Mouse (Mus musculus) large intestine, adult 2 months (tissue): ENCODE measurements around the gene Aff4. TPM values are rescaled to one million over a fixed set of nuclear protein-coding genes. Genes with fewer than 3 reads are reported as not detected.
A peak's percentile ranks its signal among the peaks of the same experiment; 100 is the strongest.
"Not testable (repeated sequence)": the region's sequence is repeated elsewhere in the genome, so short reads cannot be mapped to it uniquely, and the experiment has no call there.

Experiments used
- DNase-seq: peaks from one replicate; pipeline ENCODE4 v3.0.0-alpha.2; 2012; ENCODE audit warnings: low read depth, low spot score
- WGBS: fragments of 180-500 bp; shearing (Covaris S2); methylation state at CpG from one replicate; pipeline ENCODE4 v1.1.7; 2018; 5-methylcytosine and 5-hydroxymethylcytosine counted together
- polyA plus RNA-seq: library from polyadenylated mRNA; depleted of rRNA; stranded (reverse); fragments of >200 nt; gene quantifications from 2 replicates; pipeline ENCODE4 v1.2.3, GENCODE M21; 2012

Aff4 gene
- polyA plus RNA-seq, 1 experiment: 6.9 TPM

DNA sequence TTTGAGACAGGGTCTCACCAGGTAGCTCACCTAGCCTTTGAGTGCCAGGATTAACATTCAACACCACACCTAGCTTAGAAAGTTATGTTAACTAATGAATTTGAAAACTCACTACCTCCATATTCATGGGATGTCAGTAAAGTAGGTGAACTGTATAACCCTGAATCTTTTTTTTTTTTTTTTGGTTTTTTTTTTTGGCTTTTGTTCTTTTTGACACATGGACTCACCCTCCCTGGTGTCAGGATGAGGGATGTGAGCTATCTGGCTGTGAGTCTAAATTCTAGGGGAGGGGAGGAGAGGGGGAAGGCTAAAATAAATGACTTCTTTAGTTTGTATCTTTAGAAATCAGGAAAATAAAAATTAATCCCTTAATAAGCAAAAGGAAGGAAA lies 14.5 kb upstream of the Aff4 start:
- no peak for DNase-seq

DNA sequence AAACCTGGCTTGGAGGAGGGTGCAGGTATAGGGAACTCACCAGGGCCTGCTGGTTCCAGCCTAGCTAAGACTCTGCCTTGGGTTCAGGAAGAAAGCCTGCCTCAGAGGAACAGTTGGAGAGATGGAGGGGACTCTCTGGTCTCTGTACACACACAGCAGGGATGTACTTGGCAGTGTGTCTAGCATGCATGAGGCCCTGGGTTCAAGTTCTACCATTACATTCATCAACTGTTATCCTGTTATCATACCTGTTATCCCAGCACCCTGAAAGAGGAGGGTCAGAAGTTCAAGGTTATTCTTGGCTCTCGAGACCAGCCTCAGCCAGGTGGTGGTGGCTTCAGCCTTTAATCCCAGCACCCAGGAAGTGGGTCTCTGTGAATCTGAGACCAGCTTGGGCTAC lies 13.7 kb upstream of the Aff4 start:
- WGBS: 50% methylated on average over 1 of the region's 1 CpGs
- DNase-seq: no peak

DNA sequence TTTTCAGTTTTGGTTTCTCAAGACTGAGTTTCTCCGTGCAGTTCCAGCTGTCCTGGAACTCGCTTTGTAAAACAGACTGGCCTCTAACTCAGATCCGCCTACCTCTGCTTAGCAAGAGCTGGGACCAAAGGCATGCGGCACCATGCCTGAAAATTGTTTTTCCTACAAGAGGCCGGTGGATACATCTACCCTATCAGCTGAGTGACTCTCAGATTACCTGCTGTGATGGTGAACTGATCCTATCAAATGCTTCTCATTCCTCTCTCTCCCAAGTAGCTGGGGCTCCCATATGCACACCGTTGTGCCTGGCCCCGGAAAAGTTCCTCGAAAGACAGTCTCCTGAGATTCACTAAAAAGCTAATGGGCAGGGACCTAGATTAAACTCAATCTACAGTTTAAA lies 12.9 kb upstream of the Aff4 start:
- WGBS: 86% methylated on average over 8 of the region's 8 CpGs

DNA sequence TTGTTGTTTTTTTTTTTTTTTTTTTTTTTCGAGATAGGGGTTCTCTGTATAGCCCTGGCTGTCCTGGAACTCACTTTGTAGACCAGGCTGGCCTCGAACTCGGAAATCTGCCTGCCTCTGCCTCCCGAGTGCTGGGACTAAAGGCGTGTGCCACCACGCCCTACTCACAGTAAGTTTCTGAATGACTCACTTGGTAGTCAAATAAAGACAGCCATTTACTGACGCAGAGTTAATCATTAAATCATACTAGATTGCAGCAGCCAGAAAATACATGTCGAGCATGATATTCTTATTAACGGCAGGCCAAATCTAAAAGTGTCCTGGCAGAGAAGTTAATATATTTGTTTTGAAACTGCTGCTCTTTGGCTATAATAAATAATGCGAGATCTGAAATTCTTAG lies 9.6 kb upstream of the Aff4 start:
- WGBS: 34% methylated on average over 10 of the region's 10 CpGs
- not testable (repeated sequence) for DNase-seq

More for the DNA sequence above, 12.9 kb upstream of the Aff4 start:
- no peak for DNase-seq

DNA sequence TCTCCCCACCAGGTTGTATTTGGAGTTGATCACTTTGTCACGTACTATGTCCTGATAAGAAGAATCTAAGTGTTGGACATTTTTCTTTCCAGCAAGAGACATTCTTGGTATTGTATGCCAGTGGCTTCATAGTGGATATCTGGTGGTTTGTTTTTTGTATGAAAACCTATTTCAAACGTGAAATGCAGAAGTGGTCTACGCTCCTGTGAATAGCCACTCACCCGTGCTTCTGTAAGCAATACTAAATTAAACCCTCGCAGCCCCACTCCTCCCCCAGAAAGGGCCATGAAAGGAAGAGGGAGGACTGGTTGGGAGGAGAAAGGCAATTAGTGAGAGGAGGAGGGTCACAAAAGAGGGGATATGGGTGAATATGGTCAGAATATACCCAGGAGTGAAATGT lies 7.9 kb upstream of the Aff4 start:
- WGBS: 57% methylated on average over 5 of the region's 5 CpGs
- DNase-seq: no peak

DNA sequence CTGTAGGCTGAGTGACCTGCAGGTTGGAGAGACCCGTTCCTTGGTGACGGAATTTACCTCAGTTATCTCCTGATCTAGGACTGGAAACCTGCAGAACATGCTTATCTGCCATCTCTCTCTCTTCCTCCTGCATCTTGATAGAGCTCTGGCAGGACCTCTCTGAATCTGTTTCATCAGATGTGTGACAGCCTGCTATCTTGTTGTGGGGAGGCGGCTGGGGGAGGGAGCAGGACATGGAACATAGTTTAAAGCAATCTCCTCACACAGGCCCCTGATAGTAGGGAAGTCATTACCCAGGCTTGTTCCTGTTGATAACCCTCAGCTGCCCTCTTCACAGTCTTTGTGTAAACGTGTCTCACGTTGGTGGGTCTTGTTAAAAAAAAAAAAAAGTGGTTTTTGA lies 5.3 kb upstream of the Aff4 start:
- DNase-seq: no peak
- WGBS: 55% methylated on average over 5 of the region's 5 CpGs

DNA sequence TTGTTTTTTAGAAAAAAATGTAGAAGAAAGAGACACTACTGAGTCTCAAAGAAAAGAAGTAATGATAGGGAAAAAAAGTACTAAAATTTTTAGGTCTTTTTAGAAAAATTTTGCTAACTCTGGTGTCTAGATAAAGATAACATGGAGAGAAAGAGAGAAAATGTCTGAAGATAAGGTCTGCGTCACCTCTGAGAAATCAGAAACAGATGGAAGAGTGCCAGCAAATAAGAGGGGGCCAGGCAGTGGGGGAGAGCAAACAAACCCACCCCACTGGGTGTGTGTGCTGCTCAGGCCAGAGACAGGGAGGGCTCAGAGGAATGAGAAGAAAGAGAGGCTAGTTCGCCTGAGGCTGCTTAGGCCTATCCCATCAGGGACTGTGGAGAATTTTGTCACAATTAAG lies 4.9 kb upstream of the Aff4 start:
- WGBS: 71% methylated on average over 2 of the region's 2 CpGs
- DNase-seq: no peak

DNA sequence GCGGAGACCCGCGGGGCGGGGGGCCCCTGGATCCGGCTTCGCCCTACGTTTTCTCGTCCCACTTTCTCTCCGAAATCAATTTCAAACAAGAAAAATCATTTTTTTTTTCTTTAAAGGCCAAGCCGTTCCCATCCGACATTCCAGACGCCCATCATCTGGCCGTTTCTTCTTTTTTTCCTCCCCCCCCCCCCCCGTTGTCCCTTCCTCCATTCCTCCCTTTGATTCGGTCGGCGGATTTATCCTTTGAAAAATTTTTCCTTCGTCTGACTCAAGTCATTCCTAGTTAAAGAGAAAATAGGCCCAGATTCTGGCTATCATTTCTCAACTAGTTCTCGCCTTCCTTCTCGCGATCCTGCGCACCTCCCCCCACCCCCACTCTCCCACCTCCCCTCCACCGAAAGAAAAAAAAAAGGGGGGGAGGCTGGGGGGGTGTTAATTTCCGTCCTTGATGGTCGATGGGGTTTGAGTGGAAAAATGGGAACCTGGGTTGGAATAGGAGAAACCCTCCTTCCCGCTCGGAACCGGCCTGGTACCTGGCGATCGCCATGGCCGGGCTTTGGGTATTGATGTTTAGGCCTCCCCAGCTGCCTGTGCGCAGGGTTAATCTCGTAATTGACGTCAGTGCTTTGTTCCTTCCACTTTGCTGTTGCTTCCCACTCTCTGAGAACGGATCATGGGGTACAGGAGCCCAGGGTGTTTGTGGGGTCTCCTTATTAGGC lies 750 bp downstream of the Aff4 start:
- under 1% methylated on average over 35 of the region's 35 CpGs for WGBS
- no peak for DNase-seq

DNA sequence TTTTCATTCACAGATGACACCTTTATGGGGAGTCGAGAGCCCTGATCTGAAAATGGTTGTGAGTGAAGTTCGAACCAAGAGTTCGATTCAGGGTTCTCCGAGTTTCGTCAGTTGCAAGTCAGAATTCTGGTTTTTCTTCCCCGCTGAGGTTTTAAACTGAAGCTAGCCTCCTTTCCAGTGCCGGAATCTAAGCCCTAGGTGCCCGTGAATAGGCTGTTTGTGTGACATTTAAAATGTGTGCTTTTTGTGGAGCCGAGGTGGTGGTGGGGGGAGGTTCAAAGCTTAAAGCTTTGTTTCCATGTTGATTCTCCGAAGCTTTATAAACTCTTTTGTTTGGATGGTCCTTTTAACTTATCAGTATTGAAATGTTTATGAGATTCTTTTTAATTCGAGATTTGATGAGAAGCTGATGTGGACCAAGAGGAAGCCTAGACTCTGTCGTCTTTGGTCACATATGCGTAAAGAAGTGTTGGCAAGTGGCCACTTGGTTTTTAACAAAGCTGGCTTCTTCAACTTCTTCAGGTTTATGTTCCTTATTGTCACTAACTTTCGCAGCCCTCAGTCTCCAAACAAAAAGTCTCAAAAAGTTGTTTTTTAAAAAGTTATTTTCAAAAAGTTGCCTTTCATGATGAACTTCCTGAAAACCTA lies 1.4 kb downstream of the Aff4 start:
- no peak for DNase-seq
- WGBS: 2% methylated on average over 14 of the region's 14 CpGs

DNA sequence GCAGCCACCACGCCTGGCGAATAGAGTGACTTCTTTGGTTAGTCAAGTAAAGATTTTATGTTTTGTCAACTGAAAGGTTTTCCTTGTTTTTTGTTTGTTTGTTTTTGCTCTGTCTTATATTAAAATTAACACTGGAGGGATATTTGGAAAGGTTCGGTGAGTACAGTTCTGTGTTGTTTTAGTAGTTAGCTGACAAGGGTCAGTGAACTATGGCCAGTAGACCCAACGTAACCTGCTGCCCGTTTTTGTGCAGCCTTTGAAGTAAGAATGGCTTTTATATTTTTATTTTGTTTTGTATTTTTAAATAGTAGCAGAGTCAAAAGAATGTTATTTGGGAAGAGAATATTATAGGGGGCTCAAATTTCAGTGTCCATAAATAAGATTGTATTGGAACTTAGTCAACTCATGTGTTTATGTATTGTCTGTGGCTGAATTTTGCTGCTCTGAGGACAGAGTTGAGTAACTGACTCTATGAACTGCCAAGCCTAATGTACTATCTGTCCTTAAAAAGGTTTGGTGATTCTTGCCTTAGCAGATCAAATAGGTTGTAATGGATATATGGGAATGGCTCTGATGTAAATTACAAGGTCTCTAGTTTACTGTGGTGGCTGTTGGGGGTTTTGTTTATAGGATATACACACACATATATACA lies 8.0 kb downstream of the Aff4 start:
- DNase-seq: no peak
- WGBS: 77% methylated on average over 5 of the region's 5 CpGs

DNA sequence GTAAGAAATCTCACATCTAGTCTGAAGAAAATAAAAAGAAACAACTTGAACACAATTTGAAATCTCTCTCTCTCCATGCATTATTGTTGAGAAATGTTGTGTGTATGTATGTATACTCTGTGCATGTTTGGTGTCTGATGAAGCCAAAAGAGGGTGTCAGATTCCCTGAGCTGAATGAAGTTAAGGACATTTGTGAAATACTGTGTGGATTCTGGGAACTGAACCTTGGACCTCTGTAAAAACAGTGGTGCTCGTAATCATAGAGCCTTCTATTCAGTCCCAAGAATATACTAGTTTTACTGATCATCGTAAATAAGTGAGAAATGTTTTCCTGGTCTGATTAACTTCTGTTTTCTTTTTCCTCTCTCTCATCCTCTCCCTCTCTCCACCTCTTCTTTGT lies 16.4 kb downstream of the Aff4 start:
- DNase-seq: no peak
- 20% methylated on average over 2 of the region's 2 CpGs for WGBS

DNA sequence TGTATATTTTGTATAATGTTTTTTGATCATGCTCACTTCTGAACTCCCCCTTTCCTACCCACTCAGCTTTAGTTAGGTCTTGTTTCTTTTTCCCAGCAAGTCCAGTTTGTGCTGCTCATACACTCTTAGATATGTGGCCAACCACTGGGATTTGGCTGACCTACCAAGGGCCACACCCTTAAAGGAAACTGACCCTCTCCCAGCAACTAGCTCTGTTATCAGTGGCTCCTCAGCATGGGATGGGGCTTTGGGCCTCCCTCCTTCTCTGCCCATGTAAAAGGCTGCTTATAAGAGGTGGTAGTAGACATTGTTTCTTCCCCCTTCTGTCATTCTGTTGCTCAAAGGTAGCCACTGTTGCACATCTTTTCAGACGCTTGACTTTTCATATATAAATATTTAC lies 28.3 kb downstream of the Aff4 start:
- 75% methylated on average over 1 of the region's 1 CpGs for WGBS
- no peak for DNase-seq

DNA sequence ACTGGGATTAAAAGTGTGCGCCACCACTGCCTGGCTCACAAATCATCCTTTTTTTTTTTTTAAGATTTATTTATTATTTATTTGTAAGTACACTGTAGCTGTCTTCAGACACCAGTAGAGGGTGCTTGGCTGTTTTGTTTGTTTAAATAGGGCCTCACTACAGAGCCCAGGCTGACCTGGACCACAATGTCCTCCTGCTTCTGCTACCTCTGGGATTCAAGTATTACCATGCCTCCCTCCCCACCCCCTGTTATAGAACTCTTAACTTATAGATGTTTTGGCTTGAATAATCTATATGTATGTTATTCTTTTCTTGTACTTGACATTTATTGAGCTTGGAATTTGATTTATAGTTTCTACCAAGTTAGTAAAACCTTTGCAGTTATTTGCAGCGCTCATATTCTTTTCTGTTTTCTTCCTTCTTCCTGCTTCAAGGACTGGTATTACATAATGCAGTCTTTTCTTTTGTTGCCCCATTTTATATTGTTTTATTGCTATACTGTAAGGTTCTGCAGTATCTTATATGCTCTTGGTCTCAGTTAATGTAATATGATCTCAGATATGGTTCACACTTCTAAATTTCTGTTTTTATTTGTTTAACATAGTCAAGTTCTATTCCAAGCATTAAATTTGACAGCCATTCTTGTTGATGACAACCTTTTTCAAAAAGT lies 33.3 kb downstream of the Aff4 start:
- DNase-seq: peak; percentile 36
- 60% methylated on average over 2 of the region's 2 CpGs for WGBS

DNA sequence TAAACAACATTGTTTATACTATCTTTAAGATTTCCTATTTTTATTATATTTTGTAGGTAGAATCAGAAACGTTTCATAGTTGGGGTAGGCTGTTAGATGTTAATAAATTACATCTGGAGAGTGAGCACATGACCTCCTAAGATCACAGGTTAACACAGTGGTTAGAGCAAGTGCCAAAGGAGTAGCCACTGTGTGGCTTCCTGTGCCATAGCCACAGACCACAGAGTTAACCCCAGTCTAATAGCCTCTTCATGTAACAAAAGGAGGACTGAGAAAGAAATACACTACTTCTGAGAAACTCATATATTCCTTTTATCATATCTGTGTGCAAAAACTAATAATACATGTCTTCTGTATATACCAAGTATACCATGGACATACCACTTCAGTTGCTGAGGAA lies 43.2 kb downstream of the Aff4 start:
- 62% methylated on average over 1 of the region's 1 CpGs for WGBS

DNA sequence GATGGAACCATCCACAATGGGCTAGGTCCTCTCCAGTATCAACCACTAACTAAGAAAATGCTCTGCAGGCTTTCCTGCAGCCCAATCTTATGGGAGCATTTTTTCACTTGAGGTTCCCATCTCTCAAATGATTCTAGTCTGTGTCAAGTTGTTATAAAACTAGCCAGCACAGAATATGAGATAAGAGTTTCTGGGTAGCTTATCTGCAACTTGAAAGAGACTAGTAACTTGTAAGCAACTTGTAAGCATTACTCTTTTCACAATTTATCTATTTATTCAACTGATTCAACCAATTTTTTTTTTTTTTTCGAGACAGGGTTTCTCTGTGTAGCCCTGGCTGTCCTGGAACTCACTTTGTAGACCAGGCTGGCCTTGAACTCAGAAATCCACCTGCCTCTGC lies 53.0 kb downstream of the Aff4 start:
- 83% methylated on average over 1 of the region's 1 CpGs for WGBS
- DNase-seq: no peak

More for the DNA sequence above, 43.2 kb downstream of the Aff4 start:
- DNase-seq: no peak

DNA sequence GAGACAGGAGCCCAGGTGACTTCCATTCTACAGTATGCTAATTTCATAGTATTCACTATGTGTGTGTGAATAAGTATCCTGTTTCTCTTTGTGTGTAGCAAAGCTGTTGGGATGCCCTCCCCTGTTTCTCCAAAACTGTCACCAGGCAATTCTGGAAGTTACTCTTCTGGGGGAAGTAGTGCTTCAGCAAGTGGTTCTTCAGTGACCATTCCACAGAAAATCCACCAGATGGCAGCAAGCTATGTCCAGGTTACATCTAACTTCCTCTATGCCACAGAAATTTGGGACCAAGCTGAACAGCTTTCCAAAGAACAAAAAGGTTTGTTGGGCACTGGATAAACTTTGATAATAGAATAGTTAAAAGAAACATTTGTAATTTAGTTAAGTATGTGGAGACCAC lies 61.1 kb downstream of the Aff4 start:
- no peak for DNase-seq

DNA sequence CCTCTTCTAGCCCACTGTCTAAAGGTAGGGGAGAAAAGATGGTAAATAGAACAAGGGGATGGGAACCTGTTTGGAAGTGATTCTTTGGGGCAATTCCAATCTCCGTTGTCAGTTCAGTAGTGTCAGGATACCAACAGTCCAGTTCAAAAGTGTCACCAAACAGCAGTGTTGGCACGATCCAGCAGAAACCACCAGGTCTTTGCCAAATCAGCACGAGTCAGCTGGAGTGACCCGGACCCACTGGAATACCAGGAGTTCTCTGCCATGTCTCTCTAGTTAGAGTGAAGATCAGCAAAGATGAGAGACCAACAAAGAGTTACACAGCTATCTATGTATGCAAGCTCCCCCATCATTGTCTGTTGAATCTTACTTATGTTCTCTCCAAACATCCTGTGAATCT lies 63.2 kb downstream of the Aff4 start:
- WGBS: 90% methylated on average over 4 of the region's 4 CpGs
- no peak for DNase-seq

DNA sequence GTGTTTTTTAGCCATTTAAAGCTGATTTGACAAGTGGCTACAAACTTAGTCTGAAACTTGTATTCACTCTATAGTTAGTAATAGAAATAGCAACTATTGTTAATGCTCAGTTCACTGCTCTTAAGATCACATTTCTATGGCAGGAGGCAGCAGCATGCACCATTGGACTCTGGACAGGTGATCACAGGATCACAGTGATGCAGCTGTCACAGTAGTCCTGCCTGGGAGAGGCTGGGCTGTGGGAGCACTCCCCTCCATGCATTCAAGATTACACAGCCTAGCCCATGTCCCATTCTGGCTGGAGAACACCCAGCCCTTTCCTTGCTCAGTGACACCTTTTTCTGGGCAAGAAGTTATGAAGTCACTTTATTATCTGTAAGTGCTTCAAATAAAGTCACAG lies 67.4 kb downstream of the Aff4 start:
- DNase-seq: no peak

DNA sequence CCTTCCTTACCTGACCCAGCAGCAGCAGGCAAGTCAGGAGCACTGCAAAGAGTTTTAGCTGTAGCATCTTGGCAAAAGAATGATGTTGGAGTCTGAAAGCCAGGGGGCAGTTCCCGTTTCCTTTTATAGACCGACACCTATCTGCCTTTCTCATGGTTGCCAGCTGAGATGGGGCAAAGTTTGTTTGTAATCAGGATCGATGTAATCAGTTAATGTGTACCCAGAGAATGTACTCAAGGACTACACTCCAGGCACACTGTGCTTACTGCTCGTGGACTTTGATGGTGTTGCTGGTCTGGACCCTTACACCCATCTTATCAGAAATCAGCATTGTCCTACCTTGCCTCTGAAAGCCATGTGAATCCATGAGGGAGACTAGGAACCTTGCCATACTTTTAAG lies 72.4 kb downstream of the Aff4 start, which contains the start of gene Leap2:
Gene Leap2, minus strand, starts transcription at position 135 of the 400 bp plus-strand sequence.
- no peak for DNase-seq
- 35% methylated on average over 4 of the region's 4 CpGs for WGBS

DNA sequence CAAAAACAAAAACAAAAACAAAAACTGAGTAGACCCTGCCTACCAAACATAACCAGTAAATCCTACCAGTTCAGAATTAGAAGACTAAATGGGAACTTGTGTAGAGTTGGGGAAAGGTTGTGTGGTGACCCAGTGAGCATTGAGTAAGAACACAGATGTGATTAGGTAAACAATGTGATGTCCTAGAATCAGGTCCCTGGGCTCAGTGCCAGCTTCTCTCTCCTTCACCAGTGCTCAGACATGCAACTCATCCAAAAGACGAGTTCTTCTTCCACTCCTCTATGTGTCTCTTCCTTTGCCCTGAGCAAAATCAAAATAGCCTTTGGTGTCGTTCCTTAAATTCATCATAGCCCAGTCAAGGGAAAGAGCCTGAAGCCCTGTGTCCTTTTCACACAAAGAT lies 74.2 kb downstream of the Aff4 start:
- no peak for DNase-seq
- WGBS: 79% methylated on average over 2 of the region's 2 CpGs

DNA sequence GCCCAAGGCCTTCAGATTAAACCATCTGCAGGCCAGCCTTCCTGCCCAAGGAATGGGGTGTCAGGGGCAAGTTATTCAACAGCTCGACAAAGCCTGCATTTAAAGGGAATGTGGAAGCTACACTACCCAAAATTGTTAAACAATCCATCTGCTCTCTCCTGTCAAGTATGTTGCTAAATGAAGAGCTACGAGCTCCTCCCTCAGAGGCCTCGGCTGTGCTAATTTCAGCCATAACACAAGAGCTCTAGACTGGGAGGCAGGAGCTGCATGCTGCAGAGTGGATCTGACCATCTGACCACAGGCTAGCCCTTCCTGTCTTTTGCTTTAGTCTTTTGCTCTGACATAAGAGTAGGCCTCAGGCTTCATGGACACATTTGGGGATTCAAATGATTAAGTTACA lies 74.6 kb downstream of the Aff4 start:
- WGBS: 61% methylated on average over 3 of the region's 3 CpGs
- DNase-seq: no peak
